8 mouse cellular contexts compared by ENCODE assay signal in the genomic region with DNA sequence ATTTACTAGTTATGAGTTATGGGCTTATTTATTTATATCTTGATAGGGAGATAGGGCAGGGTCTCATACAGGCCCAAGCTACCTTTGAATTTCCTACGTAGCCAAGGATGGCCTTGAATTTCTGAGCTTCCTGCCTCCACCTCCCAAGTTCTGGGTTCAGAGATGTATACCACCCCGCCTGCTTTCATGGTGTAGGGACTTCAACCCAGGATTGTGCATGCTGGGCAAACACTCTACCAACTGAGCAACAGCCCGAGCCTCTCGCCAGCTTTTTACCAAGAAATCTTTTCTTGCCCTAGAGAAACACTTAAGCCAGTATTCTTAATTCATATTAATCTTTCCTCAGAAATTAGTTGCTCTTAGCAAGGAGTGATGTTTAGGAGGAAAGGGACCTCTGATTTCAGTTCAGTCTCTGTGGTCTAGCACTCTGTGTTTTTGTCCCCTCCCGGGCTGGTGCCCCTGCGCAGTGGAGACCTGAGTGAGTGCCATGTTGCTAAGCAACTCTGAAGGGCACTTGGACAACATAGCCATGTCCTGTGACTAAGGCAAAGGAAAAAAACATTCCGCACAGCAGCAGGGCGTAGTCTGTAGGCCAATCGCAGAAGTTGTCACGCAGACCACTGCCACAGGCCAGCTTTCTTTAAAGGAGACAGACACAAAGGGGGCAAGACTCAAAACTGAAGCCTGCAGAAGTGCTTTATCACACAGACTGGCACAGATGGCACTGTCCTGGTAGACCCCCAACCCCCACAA.
A peak's percentile ranks its signal among the peaks of the same experiment; 100 is the strongest.
DNase-seq lines count a peak whose midpoint lies in the region; ATAC-seq and TF ChIP-seq lines count a peak whose summit lies in the region.

No protein-coding gene starts in this region.

- H3K27me3 ChIP-seq in heart, embryonic 11.5 days (ENCODE audit: control insufficient read depth, insufficient read depth, low read length) = no peaks in the 10 kb centered on the region
- no peaks in the 10 kb centered on the region for H3K27me3 ChIP-seq in stomach, postnatal 0 days (ENCODE audit: control insufficient read depth, insufficient read depth, low read length)

- WGBS in heart, embryonic 11.5 days (ENCODE audit: insufficient replicate concordance) = 70% methylated on average over 10 of the region's 10 CpGs
- WGBS in stomach, postnatal 0 days = 75% methylated on average over 10 of the region's 10 CpGs

- no peak overlapping the region for H3K4me2 ChIP-seq in heart, embryonic 11.5 days
- no peak overlapping the region for H3K4me2 ChIP-seq in stomach, postnatal 0 days (replicated peaks; ENCODE audit: low read depth)

- no peak overlapping the region for H3K4me3 ChIP-seq in heart, embryonic 11.5 days (ENCODE audit: low read depth, low read length)
- H3K4me3 ChIP-seq in stomach, postnatal 0 days (ENCODE audit: low read depth, low read length) = no peak overlapping the region

- 0 out of 2 replicates have a peak overlapping the region, but pooled peaks have one; percentile 13 for H3K27ac ChIP-seq in heart, embryonic 11.5 days (ENCODE audit: low read depth, low read length)
- H3K27ac ChIP-seq in stomach, postnatal 0 days (replicated peaks) = no peak overlapping the region

- peak; percentile 77 for ATAC-seq in heart, embryonic 11.5 days (replicated peaks; ENCODE audit: insufficient number of reproducible peaks, low FRiP score, low TSS enrichment)
- 0 out of 2 replicates have a peak, but pooled peaks have one; percentile 60 for ATAC-seq in stomach, postnatal 0 days (ENCODE audit: low FRiP score, low TSS enrichment)

- no peak overlapping the region for H3K9ac ChIP-seq in heart, embryonic 11.5 days (ENCODE audit: low read depth, low read length)
- H3K9ac ChIP-seq in stomach, postnatal 0 days (ENCODE audit: low read length) = no peak overlapping the region

- H3K36me3 ChIP-seq in heart, embryonic 11.5 days (ENCODE audit: control insufficient read depth, insufficient read depth, low read length) = no peaks in the 10 kb centered on the region
- no peaks in the 10 kb centered on the region for H3K36me3 ChIP-seq in stomach, postnatal 0 days (ENCODE audit: control insufficient read depth, insufficient read depth, low read length)

- no peaks in the 10 kb centered on the region for H3K4me1 ChIP-seq in heart, embryonic 11.5 days (ENCODE audit: control insufficient read depth, insufficient read depth, low read length)
- no peaks in the 10 kb centered on the region for H3K4me1 ChIP-seq in stomach, postnatal 0 days (replicated peaks; ENCODE audit: control insufficient read depth, insufficient read depth)

- peak; percentile 16 for DNase-seq in embryo, embryonic 10 days (ENCODE audit: low spot score)
- DNase-seq in embryo, embryonic 9.5 days (ENCODE audit: extremely low spot score) = no peak
- DNase-seq in cerebellum, postnatal 36 days = peak; percentile 29 to 41
- peak; percentile 32 to 51 for DNase-seq in kidney, postnatal 36 days
- peak; percentile 69 for DNase-seq in lung, postnatal 14 days
- DNase-seq in stomach, postnatal 0 days (ENCODE audit: low spot score) = peak; percentile 14
- DNase-seq in T-cell, adult 2 months (ENCODE audit: low spot score) = no peak

- no peaks in the 10 kb centered on the region for H3K9me3 ChIP-seq in heart, embryonic 11.5 days (replicated peaks; ENCODE audit: control insufficient read depth, low read length)
- no peaks in the 10 kb centered on the region for H3K9me3 ChIP-seq in stomach, postnatal 0 days (ENCODE audit: control insufficient read depth, low read length)

- no peak for TF ChIP-seq CTCF in stomach, postnatal 0 days (IDR thresholded peaks at IDR 0.05; ENCODE audit: low read depth)

- TF ChIP-seq EP300 in stomach, postnatal 0 days (optimal IDR thresholded peaks at IDR 0.05) = no peak

Comparison
In these comparisons a context has a peak if more than half of its experiments do, and no peak if none do; other contexts are left out.
1. DNase-seq: peak in embryo, embryonic 10 days (single experiment), cerebellum, postnatal 36 days (2 of 2), kidney, postnatal 36 days (2 of 2), lung, postnatal 14 days (single experiment) and stomach, postnatal 0 days (single experiment); none in embryo, embryonic 9.5 days (single experiment) and T-cell, adult 2 months (single experiment).